Mouse (Mus musculus) small intestine, adult 2 months (tissue): ENCODE data around the gene Zfp53.

Experiments used
- CTCF ChIP-seq: fragments of 200-500 bp; IDR thresholded peaks from 2 replicates; pipeline ENCODE4 v1.5.1; 2012; ENCODE audit warnings: low read depth, mild to moderate bottlenecking, control low read depth, inconsistent platforms, low read length, moderate library complexity, mixed read lengths; ENCODE audit not compliant: insufficient replicate concordance, insufficient read length; ENCODE audit errors: extremely low read depth
- POLR2A ChIP-seq: fragments of 200-500 bp; IDR thresholded peaks from 2 replicates; pipeline ENCODE4 v1.6.1; 2012; ENCODE audit warnings: low read depth, mild to moderate bottlenecking, control low read depth, inconsistent platforms, low read length, moderate library complexity

- TF ChIP-seq CTCF (no peak), POLR2A (no peak)
Observed at GRCm38 (mm10) chr17:21536676-21537075, 47.9 kb downstream of the Zfp53 start.
